Mouse (Mus musculus): ENCODE data around the gene Ndufaf2.

- TF ChIP-seq POLR2A (IDR thresholded peaks at IDR 0.05; ENCODE audit: insufficient read depth, low read depth, low read length) = no peak
- no peak for TF ChIP-seq CTCF (IDR thresholded peaks at IDR 0.05)
These were observed 92.4 kb downstream of the Ndufaf2 start for GRCm38 (mm10) chr13:108066021-108066420.

Measured in heart, adult 2 months (tissue).